Mouse (Mus musculus): ENCODE measurements around the gene Mageb1.
"Not testable (repeated sequence)": the region's sequence is repeated elsewhere in the genome, so short reads cannot be mapped to it uniquely, and the experiment has no call there.

Mageb1 gene

DNA sequence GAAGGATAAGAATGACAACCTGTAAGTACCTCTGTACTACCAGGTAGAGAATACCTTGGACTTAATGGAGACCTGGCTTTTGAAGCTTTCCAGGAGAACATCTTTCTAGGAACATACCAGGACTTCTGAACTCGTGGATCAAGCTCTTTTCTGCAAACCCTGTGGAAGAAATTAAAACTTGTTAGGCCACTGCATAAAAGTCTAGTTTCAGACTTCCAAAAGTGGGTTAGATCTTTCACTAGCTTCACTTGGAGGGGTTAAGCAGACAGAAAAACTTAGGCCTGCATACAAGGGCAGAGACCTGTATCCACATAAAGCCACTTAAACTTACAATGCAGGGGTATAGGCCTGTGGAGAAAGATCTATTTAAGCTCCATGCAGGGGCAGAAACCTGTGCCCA is at the start of gene Mageb1:
Mageb1 (minus strand) TSS at position 101 of the 400 bp plus-strand sequence.
- in situ Hi-C loops (cut with MseI, MboI): not testable (repeated sequence)
